Mouse (Mus musculus) C2C12 (cell line): ENCODE data around the gene Pigr. TPM values are rescaled to one million over a fixed set of nuclear protein-coding genes. Genes with fewer than 3 reads are reported as not detected.

Experiments used
- H3K27me3 ChIP-seq: one replicate; pipeline ENCODE4 v1.6.1; 2011; ENCODE audit not compliant: control insufficient read depth, insufficient read depth, insufficient read length
- H3K36me3 ChIP-seq: one replicate; pipeline ENCODE4 v1.6.1; 2011; ENCODE audit not compliant: control insufficient read depth, insufficient read depth
- H3K4me3 ChIP-seq: one replicate; pipeline ENCODE4 v1.5.1; 2011; ENCODE audit warnings: mild to moderate bottlenecking, control low read depth; ENCODE audit not compliant: poor library complexity, insufficient read depth, severe bottlenecking
- H3K79me2 ChIP-seq: one replicate; pipeline ENCODE4 v1.6.1; 2011; ENCODE audit not compliant: control insufficient read depth, insufficient read depth
- H3K79me3 ChIP-seq: one replicate; pipeline ENCODE4 v1.6.1; 2011; ENCODE audit warnings: low read depth, control low read depth
- H3ac ChIP-seq: one replicate; pipeline ENCODE3; 2011; ENCODE audit warnings: low read depth; ENCODE audit not compliant: control insufficient read depth, insufficient read length
- CEBPB ChIP-seq: IDR thresholded peaks from one replicate; pipeline ENCODE4 v1.6.1; 2011; ENCODE audit warnings: low read depth, mild to moderate bottlenecking, control low read depth, moderate library complexity
- CTCF ChIP-seq: IDR thresholded peaks from one replicate; pipeline ENCODE4 v1.5.1; 2011; ENCODE audit not compliant: control insufficient read depth, insufficient read depth, insufficient read length
- FOSL1 ChIP-seq: IDR thresholded peaks from one replicate; pipeline ENCODE4 v1.8.0; 2011; ENCODE audit warnings: mild to moderate bottlenecking, low read length; ENCODE audit not compliant: poor library complexity, insufficient read depth, severe bottlenecking
- MAX ChIP-seq: IDR thresholded peaks from one replicate; pipeline ENCODE4 v1.6.1; 2011; ENCODE audit warnings: mild to moderate bottlenecking, control low read depth
- MYOD1 ChIP-seq: IDR thresholded peaks from one replicate; pipeline ENCODE4 v1.6.1; 2011; ENCODE audit warnings: low read depth; ENCODE audit not compliant: control insufficient read depth, insufficient read length
- MYOG ChIP-seq: IDR thresholded peaks from one replicate; pipeline ENCODE4 v1.6.1; 2011; ENCODE audit not compliant: control insufficient read depth, insufficient read length; ENCODE audit errors: extremely low read depth
- USF1 ChIP-seq: IDR thresholded peaks from one replicate; pipeline ENCODE4 v1.6.1; 2011; ENCODE audit warnings: low read depth, mild to moderate bottlenecking, control low read depth, moderate library complexity
- polyA plus RNA-seq: library from polyadenylated mRNA; unstranded; fragments of >200 nt; fragmentation: generic; extraction: Trizol; gene quantifications from one replicate; pipeline ENCODE4 v1.2.1, GENCODE M21; 2012; ENCODE audit warnings: missing spikeins

Pigr gene
- polyA plus RNA-seq, 1 experiment, result not detected

GRCm38 (mm10) chr1:130801511-130801910, 25.0 kb upstream of the Pigr start:
- H3K79me3 ChIP-seq, result no peaks in the 10 kb centered on the region
- no peak overlapping the region for H3K4me3 ChIP-seq
- H3K27me3 ChIP-seq, result peaks cover 32% of the 10 kb centered on the region
- TF ChIP-seq MYOG (no peak), CEBPB (no peak), CTCF (no peak), MAX (no peak), MYOD1 (no peak)
- no peak overlapping the region for H3ac ChIP-seq
- no peaks in the 10 kb centered on the region for H3K36me3 ChIP-seq
- no peaks in the 10 kb centered on the region for H3K79me2 ChIP-seq

GRCm38 (mm10) chr1:130802976-130803375, 23.5 kb upstream of the Pigr start:
- no peak overlapping the region for H3K4me3 ChIP-seq
- H3K79me2 ChIP-seq, result no peaks in the 10 kb centered on the region
- TF ChIP-seq MYOG (no peak), USF1 (no peak), MAX (no peak), CEBPB (no peak), FOSL1 (no peak), MYOD1 (no peak), CTCF (no peak)
- no peaks in the 10 kb centered on the region for H3K36me3 ChIP-seq
- H3ac ChIP-seq, result no peak overlapping the region
- H3K79me3 ChIP-seq, result no peaks in the 10 kb centered on the region
- H3K27me3 ChIP-seq, result peaks cover 32% of the 10 kb centered on the region

- Histone ChIP-seq H3K27me3 (peaks cover 32% of the 10 kb centered on the region), H3K79me3 (no peaks in the 10 kb centered on the region), H3ac (no peak overlapping the region), H3K79me2 (no peaks in the 10 kb centered on the region), H3K36me3 (no peaks in the 10 kb centered on the region), H3K4me3 (no peak overlapping the region)
- TF ChIP-seq FOSL1 (no peak), USF1 (no peak), CTCF (no peak)
Measured at GRCm38 (mm10) chr1:130804279-130804678, 22.2 kb upstream of the Pigr start.

- no peak overlapping the region for H3K4me3 ChIP-seq
- no peaks in the 10 kb centered on the region for H3K79me2 ChIP-seq
- no peaks in the 10 kb centered on the region for H3K79me3 ChIP-seq
- peaks cover 19% of the 10 kb centered on the region for H3K27me3 ChIP-seq
- no peaks in the 10 kb centered on the region for H3K36me3 ChIP-seq
- no peak overlapping the region for H3ac ChIP-seq
- TF ChIP-seq USF1 (no peak), FOSL1 (no peak), CTCF (no peak), MAX (no peak), MYOG (no peak), CEBPB (no peak), MYOD1 (no peak)
Measured at GRCm38 (mm10) chr1:130810906-130811305, 15.6 kb upstream of the Pigr start.

- Histone ChIP-seq H3K79me2 (no peaks in the 10 kb centered on the region), H3K36me3 (no peaks in the 10 kb centered on the region), H3K27me3 (peaks cover 19% of the 10 kb centered on the region), H3K4me3 (no peak overlapping the region), H3ac (no peak overlapping the region), H3K79me3 (no peaks in the 10 kb centered on the region)
- TF ChIP-seq MYOG (no peak), MAX (no peak), CTCF (no peak), CEBPB (no peak), FOSL1 (no peak), USF1 (no peak), MYOD1 (no peak)
Measured at GRCm38 (mm10) chr1:130811316-130811715, 15.2 kb upstream of the Pigr start.

- Histone ChIP-seq H3ac (no peak overlapping the region), H3K27me3 (peaks cover 19% of the 10 kb centered on the region), H3K36me3 (no peaks in the 10 kb centered on the region), H3K79me2 (no peaks in the 10 kb centered on the region), H3K4me3 (no peak overlapping the region), H3K79me3 (no peaks in the 10 kb centered on the region)
- TF ChIP-seq USF1 (no peak), CEBPB (no peak), CTCF (no peak), MYOD1 (no peak), FOSL1 (no peak), MAX (no peak), MYOG (no peak)
Measured at GRCm38 (mm10) chr1:130819737-130820136, 6.7 kb upstream of the Pigr start.
